Mouse (Mus musculus): ENCODE results near the gene Slc2a4.

GRCm38 (mm10) chr11:69984431-69984830 lies 36.4 kb upstream of the Slc2a4 start:
- TF ChIP-seq CTCF (IDR thresholded peaks at IDR 0.05; ENCODE audit: control insufficient read depth, insufficient read depth, insufficient replicate concordance, low read depth, low read length) (no peak), POLR2A (IDR thresholded peaks at IDR 0.05; ENCODE audit: control insufficient read depth, low read depth, low read length) (no peak)

All from testis, adult 2 months (tissue).